Mouse (Mus musculus) frontal cortex, postnatal 36 days (tissue): ENCODE results near the gene Sphk1.
A peak's percentile ranks its signal among the peaks of the same experiment; 100 is the strongest.

Source experiments
- DNase-seq, 2 experiments: peaks; one replicate each; pipeline ENCODE4 v3.0.0; 2022; ENCODE audit warnings: low spot score in 2 of 2

The Sphk1 gene

GRCm38 (mm10) chr11:116506151-116506875 is 24.4 kb upstream of the Sphk1 start:
- no peak for DNase-seq

DNA sequence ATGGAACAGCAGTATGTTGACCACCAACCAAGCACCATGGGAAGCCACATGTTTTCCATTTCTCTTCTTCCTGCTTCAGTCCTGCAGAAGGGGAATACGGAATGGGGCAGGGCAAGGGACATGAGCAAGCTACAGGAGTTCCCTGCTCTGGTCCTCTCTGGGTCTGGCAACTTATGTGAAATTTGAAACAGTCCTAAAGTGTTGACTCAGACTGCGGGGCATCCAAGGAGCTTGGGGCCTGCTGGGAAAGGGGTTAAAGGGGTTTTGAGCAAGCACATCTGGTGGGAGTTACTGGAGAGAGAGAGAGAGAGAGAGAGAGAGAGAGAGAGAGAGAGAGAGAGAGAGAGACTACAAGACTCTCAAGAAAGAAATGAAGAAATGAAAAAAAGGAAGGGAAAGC is 22.0 kb upstream of the Sphk1 start:
- DNase-seq: no peak

- DNase-seq: no peak
Measured at GRCm38 (mm10) chr11:116511301-116511868, 19.3 kb upstream of the Sphk1 start.

GRCm38 (mm10) chr11:116512154-116512553 is 18.6 kb upstream of the Sphk1 start:
- no peak for DNase-seq

DNA sequence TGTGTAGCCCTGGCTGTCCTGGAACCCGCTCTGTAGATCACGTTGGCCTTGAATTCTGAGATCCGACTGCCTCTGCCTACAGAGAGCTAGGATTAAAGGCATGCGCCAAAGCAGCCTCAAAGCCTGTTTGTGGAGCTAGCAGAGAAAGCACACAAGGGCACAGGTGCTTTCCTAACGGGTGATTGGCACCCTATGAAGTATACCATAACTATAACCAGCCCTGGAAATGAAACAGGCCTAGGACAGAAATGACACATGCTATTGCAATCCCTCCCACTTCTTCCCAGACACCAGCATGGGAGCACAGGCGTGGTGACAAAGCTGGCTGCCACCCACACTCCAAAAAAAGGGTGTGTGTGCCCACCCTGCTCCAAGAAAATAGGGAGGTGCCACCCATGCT is 17.7 kb upstream of the Sphk1 start:
- no peak for DNase-seq

GRCm38 (mm10) chr11:116513531-116514038 is 17.1 kb upstream of the Sphk1 start:
- DNase-seq: no peak

- no peak for DNase-seq
Measured at GRCm38 (mm10) chr11:116515330-116516020, 15.2 kb upstream of the Sphk1 start.

DNA sequence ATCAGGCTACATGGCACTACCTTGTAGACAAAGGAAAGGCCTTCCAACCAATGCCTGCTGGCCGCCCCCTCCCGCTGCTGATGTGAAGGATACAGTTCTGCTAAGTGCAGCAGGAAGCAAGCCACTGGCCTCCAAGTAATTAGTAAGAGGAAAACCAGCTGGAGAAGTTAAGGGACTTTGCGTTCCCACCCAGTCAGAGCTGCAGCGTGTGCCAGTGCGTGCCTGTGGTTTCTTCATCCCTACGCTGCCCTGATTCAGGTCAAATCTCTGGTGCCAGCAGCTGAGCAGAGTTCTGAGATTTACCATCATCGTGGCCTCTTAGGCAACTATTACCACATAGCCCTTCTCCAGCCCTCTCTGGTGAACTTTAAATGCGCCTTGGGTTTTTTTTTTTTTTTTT is 12.2 kb upstream of the Sphk1 start:
- no peak for DNase-seq

GRCm38 (mm10) chr11:116521143-116521542 is 9.6 kb upstream of the Sphk1 start:
- DNase-seq: no peak

DNA sequence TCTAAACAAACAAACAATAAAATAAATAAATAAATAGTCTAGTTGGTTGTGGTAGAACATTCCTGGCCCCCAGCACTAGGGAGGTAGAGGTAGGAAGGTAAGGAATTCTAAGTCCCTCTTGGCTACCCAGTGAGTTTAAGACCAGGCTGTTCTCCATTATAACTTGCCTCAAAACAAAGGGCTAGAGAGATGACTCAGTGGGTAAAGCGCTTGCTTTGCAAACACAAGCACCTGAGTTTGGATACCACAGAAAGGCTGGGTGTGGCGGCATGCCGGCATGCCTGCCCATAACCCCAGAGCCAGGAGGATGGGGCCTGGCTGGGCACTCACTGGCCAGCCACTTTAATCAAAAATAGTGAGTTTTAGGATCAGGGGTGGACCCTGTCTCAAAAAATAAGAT is 8.7 kb upstream of the Sphk1 start:
- no peak for DNase-seq

DNA sequence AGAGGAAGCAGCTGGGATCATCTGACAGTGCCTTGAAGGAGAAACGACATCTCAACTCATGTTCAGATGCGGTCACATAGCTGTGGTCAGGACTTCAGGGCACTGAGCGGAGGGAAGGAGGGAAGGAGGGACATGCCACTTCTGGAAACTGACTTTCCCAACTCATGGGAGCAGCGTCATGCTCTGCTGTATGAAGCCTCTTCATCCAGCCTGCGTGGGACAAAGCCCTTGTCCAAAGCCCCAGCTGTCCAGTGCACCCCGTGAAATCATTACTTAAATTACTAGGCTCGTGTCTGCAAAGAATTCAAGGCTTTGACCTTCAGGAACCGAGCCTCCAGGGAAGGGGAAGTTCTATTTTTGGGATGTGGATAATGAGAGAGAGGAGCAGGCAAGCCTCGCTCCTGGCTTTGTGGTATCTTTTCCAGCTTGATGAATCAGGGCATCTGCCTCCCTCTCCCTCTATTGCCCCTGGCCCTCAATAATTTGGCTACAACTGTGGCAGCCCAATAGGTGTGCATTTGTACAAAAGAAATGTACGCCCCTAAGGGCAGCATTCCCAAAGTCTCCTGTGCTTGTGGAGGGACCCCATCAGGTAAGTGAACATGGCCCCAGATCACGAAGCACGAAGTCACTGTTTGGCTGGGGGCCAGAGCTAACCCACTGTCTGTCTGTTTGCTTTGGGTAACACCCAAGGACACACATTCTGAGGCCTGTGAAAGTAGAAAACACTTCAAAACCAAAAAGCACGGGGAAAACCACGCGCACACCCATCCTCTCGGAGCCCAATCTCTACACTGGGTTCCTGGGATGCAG is 7.6 kb upstream of the Sphk1 start:
- no peak for DNase-seq

DNA sequence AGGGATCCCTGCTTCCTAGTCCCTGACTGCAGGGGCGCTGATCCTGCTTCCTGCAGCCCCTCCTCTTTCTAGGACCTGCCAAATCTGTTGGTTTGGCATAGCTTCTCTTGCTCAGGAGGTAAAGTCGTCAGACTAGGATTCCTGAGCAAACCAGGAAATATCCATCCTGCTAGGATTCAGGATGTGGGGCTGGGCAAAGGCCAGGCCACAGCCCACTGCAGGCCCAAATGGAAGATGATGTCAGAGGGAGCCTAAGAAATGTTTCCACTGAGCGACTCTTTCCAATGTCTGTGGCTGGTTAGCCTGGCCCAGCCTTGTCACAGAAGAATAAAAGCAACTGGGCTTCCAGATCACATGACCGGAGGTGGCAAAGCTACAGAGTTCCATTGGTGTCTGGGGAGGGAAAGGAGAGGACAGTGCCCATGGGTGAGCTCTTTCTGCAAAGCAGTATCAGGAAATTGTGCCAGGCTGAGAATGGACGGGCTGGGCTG is 7.0 kb upstream of the Sphk1 start:
- no peak for DNase-seq

DNA sequence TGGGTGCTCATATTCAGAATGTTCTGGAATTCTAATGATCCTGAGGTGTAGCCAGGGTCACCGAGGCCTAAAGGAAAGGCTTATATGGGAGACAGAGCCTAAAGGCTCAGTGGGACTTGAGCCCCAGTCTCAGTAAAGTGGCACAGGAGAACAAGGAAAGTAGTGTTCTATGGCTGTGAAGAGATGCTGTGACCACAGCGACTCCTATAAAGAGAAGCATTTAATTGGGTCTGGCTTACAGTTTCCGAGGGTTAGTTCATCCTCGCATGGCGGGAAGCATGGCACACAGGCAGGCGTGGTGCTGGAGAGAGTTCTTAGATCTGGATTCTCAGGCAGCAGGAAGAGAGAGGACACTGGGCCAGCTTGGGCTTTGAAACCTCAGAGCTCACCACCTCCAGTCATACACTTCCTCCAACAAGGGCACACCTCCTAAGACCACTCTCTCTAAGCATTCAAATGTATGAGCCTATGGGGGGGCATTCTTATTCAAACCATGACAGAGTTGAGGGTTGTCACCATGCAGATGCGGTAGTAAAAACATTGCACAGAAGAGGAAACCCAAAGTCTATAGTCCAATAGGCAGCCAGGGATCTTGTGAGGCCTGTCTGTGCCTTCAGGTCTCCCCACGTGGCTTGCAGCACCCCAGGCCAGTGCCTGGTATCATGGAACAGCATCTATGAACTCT is 1.9 kb upstream of the Sphk1 start:
- DNase-seq: no peak

- DNase-seq: no peak
Measured at GRCm38 (mm10) chr11:116531371-116532191, 856 bp downstream of the Sphk1 start.

DNA sequence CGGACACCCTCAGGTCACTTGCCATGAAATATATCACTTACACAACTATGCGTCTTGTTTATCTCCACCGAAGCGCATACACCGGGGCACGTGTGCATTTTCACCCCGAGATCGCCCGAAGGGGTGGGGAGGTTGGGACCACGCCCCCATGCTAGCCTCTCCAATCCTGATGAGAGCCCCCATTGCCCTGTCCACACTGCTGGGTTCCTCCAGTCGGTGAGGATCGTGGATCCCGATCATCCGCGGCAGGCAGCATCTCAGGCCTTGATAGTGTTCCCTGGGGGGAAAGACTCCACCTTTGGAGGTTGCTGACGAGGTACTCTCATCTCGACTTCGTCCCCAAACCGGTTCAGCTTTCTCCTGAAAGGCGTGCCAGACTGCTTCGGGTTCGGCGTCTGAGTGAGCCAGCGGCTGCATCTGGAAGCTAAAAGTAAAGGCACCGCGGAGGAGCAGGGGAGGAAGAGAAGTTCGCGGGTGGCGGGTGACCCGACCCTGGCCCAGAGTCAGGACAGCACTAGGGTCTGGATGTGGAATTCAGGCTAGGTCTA is 1.6 kb downstream of the Sphk1 start:
- DNase-seq: no peak

DNA sequence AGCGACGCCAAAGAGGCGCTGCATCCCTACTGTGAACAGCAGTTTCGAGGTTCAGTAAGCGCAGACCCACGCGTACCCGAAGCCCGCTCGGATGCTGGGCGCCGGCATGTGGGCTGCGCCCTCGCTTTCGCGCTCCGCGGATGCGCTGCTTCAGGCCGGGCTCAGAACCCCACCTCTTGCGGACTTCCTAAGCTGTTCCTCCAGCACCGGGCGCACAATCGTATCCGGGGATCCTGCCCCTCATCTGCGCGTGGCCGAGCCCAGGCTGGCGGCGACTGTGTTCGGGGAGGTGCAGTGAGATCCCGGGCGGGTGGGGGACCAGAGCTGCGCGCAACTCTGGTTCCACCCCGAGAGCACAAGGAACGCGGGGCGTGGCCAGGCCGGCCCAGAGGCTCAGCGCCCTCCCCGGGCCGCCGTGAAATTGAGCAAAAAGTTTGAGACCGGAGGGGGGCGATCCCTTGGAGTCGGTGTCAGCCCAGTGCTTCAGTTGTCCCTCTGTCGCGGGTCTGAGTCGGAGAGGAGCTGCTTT is 2.1 kb downstream of the Sphk1 start:
- DNase-seq: peak; percentile 49 to 54

- DNase-seq: no peak
Measured at GRCm38 (mm10) chr11:116533341-116534153, 2.8 kb downstream of the Sphk1 start.

GRCm38 (mm10) chr11:116534154-116534865 is 3.6 kb downstream of the Sphk1 start:
- peak; percentile 69 to 73 for DNase-seq
